Mouse (Mus musculus): ENCODE results near the gene Mphosph9.
"Not testable (repeated sequence)": the region's sequence is repeated elsewhere in the genome, so short reads cannot be mapped to it uniquely, and the experiment has no call there.

DNA sequence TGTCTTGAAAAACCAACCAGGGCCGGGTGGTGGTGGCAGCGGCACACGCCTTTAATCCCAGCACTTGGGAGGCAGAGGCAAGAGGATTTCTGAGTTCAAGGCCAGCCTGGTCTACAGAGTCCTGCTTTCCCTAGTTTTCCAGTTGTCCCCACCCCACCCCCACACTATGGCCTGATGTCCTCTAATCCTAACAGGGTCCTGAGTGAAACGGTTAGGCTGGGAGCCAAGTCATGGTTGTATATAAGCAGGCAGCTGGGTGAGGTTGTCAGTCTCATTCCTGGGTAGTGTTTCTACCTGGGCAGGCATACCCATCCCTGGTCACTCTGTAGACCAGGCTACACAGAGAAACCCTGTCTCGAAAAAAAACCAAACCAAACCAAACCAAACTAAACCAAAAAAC is 110.7 kb downstream of the Mphosph9 start:
- not testable (repeated sequence) for TF ChIP-seq CTCF (IDR thresholded peaks at IDR 0.05; ENCODE audit: low read depth); EP300 (optimal IDR thresholded peaks at IDR 0.05)
